Mouse (Mus musculus) thymus, adult 18-20 months (tissue): ENCODE measurements around the gene St6galnac5.

Experiments used
- DNase-seq, 2 experiments: peaks; one replicate each; pipeline ENCODE4 v3.0.0; 2022; ENCODE audit warnings: mixed read lengths in 2 of 2

St6galnac5 gene

DNA sequence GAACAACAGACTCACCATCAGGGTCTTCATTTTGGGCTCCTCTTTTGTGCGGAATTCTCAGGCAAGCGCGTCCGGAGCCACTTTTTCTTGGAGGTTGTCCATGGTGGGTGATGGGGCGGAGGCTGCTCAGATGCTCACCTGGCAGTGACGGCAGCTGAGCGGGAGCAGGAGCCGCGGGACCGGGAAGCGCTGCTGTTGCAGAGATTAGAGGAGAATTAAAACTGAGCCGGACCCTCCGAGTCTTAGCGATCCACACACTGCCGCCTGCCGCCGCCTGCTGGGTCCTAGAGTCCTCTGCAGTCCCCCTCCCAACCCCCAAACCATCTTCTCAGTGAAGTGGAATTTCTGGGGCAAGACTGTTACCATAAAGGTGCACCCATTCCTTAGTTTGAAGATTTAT, at the start of gene St6galnac5:
Gene St6galnac5 (minus strand): TSS at position 259 of the 400 bp plus-strand sequence.
- DNase-seq = no peak

DNA sequence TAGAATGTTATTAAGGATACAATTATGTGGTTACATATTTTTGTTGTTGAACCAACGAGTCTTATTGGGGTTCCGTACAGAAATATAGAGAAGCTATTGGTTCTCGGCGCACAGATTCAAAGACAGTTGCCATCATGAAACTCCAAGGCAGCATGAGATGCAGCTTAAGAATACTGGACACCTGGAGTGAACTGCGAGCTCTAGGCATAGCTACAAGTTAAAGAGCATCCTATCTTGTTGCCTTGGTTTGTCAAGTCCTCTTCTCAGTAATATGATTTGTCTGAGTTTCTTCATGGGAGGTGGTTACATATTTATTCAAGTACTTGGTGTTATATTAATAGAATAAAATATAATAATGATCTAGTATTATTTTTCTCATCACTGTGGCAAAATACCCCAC, 48.7 kb upstream of the St6galnac5 start:
- DNase-seq = no peak

DNA sequence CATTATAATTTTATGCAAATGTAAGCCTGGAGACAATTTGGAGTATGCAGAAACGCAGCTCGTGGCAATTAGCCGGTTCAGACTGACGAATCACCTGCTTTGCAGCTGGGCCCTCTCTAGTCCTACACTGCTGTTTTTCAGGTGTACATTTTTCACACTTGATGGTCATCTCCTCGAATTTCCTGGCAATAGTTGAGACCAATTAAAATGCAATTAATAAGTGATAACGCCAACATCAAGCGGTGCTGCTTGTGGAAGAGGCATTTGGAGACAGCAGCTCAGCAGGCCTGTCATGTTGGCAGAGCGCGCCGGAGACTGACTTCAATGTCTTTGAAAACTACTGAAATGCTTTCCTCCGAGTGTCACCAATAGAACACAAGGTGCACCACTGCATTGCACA, 42.0 kb upstream of the St6galnac5 start:
- DNase-seq = no peak

DNA sequence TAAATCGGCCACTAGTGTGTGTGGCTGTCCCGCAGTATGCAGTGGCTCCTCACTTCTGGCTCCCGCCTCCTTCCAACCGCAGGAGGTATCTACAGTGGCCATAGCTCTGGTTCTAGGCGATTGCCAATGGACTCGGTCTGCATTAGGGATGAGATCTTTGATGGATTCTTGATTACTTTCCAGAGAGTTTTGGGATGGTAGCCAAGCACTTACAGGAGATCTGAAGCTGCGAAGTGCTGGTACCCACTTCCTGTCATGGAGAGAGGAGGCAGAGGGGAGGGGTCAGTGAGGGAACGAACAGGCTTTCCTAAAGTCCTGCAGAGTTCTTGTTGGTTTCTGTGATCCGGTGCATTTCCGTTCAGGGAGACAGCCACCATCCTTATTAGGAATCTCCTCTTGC, 36.0 kb upstream of the St6galnac5 start:
- no peak for DNase-seq

DNA sequence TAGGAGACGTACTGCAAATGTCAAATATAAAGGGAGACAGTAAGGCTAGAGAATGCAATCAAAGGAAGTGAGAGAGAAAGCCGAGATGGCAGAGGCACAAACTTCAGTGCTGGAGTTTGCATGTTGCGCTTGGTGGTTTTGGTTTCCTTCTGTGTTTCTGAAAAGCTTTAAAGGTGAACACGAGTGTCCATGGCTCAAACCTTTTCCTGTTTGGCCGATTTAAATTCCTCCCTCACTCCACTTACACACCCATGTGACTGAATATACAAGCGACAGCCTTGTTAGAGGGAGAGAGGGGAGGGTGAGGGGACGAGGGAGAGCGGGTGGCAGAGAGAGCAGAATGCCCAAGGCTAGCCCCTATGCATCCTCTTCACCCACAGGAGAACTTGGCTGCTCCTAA, 34.3 kb upstream of the St6galnac5 start:
- DNase-seq = no peak

DNA sequence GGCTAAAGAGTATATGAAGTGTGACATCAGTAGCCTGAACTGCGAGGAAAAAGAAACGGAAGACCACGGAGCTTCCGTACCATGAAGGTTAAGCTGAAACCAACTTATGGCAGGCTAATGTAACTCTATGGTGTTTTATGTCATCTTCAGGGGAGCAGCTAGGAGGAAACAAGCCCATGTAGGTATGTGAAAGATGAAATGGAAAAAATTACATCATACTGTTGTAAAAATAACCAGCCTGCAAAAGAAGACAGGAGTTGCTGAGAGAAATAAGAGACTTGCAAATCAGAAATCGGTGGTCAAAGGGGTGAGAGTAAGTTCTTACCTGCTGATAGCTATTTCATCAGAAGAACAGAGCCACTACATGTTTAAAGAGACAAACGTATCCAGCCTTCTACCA, 24.8 kb upstream of the St6galnac5 start:
- no peak for DNase-seq

DNA sequence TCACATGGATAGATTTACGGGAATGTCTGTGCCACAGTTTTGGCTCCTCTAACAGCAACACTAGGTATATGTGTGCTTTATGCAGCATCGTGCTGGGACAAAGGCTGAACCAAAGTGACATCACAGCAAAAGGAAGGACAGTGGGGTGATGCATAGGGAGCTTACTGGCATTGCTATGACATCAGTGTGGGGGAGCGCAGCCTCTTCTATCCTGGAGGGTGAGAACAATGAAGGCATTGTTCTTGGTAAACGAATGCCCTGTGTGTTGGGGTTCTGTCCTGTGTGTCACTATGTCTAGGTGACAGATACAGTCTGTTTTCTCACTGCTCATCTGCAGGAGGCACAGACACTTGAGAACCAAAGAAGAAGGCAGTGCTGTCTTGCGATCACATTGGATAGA, 16.9 kb upstream of the St6galnac5 start:
- DNase-seq = no peak

DNA sequence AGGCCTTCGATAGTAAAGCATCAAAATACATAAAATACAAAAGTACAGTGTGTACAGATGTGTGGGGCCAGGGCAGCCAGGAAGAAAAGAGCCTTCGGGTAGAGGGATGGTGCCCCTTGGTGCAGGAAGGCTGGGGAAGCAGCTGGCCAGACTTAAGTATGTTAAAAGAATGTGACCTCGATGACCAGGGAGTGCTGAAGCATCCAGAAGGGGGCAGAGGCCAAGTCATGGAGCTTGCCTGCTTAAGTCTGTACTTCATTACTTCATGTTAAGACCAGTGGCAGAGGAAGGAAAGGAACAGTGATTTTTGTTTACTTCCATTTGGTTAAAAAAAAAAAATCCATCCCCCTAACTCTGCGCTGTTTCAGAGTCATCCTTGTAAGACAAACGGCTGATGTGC, 16.1 kb upstream of the St6galnac5 start:
- DNase-seq = no peak

DNA sequence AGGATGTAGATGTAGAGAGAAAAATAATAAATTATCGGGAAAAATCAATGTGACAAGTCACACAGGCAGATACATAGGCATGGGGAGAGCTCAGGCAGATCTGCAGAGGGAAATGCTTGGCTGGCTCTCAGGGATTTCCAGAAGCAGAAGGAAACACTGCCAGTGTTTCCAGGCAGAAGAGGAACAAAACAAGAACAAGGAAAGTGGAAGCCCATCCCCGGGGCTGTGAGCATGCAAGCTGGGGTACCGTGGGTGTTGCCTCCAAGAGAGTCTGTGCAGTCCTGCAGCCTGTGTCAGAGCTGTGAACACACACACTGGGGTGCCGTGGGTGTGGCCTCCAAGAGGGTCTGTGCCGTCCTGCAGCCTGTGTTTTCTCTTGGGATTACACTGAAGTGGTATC, 11.6 kb upstream of the St6galnac5 start:
- no peak for DNase-seq

DNA sequence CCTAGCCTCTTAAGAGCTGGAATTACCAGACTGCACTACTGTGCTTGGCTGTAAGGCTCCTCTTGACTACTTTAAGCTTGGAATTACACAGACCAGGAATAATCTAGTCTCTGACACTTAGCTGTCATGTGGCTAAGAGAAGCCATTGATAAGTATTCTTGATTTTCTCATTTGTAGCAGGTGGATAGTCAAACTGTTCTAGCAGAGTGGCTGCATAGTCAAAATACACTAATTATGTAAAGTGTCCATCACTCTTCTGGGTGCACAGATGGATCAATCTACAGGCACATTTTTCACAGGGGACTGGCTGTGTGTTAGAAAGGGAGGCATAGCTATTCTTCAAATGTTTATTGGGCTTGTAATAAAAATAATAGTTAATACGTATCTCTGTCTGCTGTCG, 8.7 kb upstream of the St6galnac5 start:
- DNase-seq = no peak

DNA sequence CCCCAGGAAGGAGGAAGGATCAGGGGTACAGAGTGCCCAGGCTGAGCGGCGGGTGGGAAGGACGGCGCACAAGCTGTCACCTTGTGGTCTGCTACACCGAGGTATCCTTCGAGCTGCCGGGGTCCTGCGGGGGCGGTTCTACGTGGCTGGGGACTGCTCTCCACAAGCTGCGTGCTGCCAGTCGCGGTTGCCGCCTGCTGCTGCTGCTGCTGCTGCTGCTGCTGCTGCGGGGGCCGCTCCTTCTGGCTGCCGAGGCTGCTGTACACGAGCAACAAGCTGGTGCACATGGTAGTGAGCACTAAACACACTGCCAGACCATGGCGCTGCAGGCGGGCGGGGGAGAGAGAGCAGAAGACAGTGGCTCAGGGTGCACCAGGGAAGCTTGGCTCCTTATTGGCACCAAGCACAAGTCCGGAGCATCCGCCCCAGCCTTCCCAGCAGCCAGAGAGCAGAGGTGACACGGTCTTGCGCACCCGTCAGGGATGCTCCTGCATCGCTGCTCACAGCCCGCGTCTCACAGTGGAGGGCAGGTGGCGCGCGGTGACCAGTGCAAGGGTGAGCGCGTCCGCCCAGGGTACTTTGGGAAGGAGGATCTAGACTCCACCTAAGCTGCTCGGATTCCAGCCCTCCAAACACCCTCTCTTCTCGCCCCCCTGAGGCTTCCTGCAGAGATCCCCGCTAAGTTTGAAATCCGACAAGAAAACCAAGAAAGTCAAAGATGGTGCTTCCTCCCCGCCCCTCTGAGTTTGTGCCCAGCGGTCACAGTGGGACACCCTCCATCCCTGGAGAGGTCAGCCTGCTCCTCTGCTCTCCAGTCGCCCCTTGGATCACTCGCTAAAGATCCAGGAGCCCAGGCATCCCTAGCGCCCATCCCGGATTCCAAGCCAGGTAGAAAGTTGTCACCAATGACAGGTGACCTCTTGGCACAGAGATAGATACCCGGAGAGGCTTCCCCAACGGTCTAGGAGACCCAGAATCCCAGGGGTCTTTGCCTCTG, 770 bp downstream of the St6galnac5 start:
- no peak for DNase-seq

DNA sequence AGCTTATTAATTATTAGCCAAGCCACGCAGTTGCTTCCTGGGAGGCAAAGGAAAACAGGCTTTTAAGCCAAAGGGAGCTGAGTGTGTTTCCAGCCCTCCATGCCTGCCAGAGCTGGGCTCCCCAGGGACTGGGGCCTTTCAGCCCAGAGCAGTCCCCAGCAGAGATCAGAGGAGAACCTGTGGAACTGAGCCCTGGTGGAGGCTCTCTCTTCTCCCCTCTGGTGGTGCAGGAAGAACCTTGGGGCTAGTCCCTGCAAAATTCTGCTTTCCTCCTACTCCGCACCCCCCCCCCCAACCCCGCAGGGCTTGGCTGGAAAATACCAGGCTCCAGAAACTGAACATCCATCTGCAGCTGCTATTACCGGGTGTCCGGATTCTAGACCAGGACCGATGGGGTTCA, 1.6 kb downstream of the St6galnac5 start:
- no peak for DNase-seq

DNA sequence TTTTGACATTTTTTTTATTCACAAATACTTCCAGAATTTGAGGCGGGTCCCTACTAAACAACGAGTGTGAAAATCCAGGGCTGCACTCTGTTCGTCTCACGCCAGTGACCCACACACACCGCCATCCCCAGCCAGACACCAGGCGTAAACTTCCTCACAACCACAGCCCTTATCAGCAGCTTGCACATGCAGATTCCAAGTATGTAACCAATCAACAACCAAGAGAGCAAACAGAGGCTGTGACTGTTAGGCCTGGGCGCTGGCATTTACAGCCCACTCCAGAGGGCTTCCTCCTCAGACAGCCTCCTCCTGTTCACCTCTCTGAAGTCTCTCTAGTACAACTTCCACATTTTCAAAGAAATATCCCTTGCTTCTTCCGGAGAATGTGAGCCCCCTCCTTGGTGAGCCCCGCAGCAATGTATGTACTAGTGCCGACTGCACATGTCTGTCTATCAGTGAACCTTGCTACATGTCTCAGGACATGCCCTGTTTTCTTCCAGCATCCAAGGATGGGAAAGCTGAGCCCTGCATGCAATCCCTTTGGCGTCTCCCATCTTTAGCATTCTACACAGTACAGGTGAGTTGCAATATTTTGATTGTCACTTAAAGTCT, 2.5 kb downstream of the St6galnac5 start:
- no peak for DNase-seq

DNA sequence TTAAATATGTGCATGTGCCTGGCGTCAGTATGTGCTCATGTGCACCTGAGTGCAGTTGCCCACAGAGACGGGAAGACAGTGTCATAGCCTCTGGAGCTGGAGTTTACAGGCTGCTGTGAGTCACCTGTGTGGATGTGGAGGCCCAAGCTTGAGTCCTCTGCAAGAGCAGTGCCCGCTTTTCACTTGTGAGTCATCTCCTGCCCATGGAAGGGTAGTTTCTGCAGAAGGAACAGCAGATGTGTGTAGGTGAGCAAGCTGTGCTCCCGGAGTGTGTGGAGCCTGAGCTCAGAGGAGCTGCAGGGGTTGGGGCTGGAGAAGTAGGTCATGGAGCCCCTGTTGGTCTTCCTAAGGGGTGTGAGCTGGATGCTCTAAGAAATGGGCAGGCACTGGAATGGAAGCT, 10.7 kb downstream of the St6galnac5 start:
- DNase-seq = no peak

DNA sequence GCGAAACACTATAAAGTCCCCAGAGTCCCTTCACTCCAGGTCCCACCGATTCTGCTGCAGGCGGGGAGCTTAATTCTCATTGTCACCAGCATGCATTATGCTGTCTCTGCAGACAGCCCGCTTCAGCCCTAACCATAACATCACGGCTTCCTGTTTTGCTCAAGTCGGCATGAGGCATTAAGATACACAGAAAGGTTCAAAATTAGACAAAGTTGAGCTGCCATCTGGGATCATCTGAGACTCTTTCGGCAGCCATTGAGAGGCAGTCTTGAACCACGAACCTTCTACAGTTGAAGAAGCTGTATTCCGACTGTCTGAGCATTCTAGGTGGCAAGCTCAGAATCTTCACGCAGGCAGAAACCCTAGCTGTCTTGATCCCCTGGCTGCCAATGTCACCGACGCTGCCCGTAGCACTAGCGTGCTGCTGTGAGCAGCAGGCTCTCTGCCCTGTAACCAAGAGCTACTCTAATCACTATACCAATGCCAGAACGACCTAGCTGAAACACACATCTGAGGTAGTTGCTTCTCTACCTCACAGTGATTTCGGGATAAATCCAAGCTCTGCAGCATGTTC, 12.2 kb downstream of the St6galnac5 start:
- DNase-seq = no peak

DNA sequence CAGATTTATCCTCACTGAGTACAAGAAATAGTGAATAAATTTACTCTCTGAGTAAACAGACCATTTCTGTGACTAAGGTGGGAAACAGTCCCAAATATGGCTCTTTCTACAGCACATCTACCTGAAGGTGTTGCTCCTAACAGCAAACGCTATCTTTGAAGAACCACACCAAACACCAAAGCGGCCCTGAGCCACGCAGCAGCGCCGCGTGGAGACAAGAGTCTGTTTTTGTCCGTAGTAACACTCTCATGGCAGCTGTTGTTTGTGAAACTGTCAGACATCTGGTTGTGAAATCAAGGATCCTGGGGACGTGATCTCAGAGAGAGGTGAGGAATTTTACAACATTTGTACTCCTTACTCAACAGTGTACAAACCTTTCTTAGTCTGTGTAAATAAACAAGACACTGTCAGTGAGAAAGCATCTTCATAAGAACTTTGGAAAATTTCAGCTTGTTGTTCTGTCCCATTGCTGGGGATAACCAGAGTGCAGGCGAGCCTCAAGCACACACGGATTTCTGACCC, 20.1 kb downstream of the St6galnac5 start:
- DNase-seq = no peak

DNA sequence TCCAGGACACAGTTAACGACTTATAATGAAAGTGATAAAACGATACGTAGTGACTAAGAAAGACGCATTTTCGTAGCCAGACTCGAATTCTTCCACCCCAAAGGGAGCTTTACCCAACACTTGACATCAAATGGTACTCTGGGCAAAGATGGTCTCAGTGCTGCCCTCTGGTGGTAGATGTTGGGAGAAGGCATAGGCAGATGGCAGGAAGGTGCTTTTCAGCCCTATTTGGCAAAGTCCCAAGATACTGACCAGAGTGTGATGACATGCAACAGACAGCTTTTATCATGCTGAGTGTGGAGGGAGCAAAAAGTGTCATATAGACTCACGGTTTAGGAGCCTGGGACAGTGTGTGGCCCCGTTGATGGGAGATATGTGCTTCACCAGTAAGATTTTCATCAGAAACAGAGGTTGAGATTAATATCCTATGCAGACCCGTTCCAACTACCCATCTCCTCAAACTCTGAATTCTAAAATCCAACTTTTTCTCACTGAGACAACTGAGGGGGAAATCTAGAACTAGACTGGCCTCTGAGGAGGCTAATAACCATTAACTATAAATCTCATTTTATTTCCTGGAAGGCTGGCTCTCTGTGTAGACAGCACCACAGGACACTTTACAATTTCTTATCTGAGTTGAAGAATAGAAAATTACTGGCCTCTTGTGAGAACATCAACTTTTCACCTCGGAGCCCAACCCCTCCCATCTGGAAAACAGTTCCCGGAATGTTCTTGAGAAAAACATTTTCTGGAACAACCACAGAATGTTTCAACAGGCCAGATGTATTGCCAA, 23.5 kb downstream of the St6galnac5 start:
- DNase-seq = peak in 1 of 2 experiments; percentile 55

DNA sequence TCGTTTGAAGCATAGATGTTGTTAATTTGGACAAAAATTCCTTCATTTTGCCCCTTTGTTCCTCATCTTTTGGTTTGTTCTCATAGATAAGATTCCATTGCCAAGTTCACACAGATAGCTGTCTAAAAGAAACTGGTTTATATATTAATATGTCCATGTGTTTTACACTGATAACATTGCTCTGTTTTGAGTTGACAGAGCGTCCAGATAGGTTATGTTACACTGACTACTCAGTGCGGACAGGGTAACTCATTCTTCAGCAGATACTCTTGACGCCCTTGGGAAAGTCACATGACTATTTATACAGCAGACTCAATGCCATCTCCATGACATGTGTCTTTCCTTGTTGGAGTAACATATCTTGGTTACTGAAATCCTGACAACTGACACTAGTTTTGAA, 25.3 kb downstream of the St6galnac5 start:
- no peak for DNase-seq

DNA sequence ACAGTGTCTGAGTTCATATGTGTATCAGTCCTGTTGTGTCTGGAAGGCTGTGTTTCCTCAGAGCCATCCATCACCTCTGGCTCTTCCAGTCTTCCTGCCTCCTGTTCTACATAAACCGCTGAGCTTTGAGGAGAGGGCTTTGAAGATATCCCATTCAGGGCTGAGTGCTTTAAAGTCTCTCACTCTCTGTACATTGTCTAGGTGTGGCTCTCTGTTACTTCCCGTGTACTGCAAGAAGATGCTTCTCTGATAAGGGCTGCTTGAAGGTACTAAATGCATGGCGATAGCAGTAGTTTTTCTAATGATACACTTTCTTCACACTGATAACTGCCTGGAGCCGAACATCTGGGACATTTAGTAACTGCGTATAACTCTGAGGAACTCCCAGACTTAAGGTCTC, 26.0 kb downstream of the St6galnac5 start:
- DNase-seq = no peak

DNA sequence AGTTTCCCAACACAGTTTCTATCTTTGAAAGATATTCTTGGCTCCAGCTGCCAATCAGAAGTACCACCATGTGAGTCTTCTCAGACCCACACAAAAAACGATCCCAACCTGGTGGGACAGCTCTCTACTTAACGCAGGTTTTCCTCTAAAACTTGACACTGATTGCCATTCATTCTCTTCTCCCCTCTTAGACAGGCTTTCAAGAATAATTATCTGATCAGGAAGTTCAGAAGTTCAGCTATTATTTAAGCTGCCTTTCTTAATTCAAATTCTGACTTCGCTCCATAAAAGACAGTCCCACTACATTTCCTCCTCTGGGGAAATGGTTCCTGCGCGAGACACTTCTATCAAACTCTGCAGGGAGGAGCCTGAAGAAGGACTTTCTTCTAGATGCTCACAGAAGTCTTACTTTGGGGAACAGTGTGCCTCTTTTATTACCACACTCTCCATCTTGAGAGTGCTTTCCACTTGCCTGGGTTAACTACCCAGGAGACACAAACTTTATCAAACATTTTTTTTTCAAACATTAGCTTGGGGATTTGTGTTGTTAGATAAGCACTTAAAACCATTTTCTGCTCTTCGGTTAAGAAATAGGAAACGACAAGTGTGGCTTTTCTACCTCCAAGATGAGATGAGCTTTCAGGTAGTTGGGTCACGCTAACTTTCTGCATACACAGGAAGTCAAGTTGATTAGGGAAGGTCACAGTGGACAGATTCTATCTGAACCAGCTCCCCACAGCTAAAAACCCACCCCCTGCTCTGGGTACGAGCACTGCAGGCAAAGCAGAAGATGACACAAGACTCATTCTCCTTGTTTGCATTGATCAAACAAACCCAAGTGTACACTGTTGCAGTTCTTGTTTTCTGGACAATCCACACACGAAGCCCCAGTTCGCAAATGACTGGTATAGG, 30.2 kb downstream of the St6galnac5 start:
- DNase-seq = no peak

DNA sequence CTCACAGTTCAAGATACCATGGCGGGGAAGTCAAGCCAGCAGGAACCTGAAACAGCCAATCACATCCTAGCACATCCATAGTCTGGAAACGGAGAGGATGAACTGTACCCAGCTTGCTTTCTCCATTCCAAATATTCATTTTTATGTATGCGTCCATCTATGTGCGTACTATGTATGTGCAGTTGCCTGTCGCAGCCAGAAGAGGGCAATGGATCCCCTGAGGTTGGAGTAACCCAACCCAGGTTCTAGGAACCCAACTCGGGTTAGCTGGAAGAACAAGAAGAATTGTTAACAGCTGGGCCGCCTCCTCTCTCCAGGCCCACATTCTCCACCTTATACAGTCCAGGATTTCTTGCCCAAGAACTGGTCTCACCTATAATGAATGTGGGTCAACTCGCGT, 31.1 kb downstream of the St6galnac5 start:
- DNase-seq = no peak

DNA sequence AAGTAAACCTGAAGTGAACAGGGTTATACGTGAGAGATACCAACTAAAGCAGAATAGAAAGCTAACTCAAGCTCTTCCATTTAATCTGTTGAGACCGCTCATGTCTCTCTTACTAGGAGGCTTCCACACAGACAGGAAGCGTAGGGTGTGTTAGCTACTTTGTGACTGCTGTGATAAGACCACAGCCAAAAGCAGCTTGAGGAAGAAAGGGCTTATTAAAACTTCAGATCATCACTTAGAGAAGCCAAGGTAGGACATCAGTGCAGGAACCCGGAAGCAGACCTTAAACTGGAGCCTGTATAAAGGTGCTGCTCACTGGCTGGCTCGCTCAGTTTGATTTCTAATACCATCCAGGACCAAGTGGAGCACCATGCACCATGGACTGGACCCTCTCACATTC, 31.7 kb downstream of the St6galnac5 start:
- no peak for DNase-seq
